Mouse (Mus musculus): Measurements from ENCODE around the gene Phlpp1. TPM values are rescaled to one million over a fixed set of nuclear protein-coding genes. Genes with fewer than 3 reads are reported as not detected.

Gene Phlpp1
- polyA plus RNA-seq, 1 experiment from 2014 or later: 8.8 TPM

DNA sequence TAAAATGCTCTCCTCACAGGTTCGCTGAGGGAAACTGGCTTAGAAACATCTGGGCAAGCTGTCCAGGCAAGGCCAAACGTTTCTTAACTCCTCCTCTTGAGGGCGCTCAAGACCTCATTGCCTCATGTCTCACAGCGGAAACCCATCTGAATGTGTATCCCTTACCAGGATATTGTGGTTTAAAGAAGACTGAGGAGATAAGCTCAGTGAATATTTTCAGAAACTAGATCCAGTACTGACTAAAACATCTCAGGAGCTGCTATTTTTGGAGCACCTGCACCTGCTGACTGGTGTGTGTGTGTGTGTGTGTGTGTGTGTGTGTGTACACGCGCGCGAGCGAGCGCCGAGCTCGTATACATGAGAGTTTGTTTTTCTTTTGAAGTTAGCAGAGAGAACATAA, 19.7 kb upstream of the Phlpp1 start:
- Histone ChIP-seq H3K36me3 (no peaks in the 10 kb centered on the region), H3K4me1 (no peaks in the 10 kb centered on the region), H3K4me2 (replicated peaks) (no peak overlapping the region), H3K27ac (no peak overlapping the region), H3K9ac (no peak overlapping the region), H3K27me3 (replicated peaks) (no peaks in the 10 kb centered on the region), H3K9me3 (no peaks in the 10 kb centered on the region), H3K4me3 (no peak overlapping the region)
- WGBS: 85% methylated on average over 12 of the region's 12 CpGs
- no peak for ATAC-seq (ENCODE audit: low FRiP score, low read depth)

DNA sequence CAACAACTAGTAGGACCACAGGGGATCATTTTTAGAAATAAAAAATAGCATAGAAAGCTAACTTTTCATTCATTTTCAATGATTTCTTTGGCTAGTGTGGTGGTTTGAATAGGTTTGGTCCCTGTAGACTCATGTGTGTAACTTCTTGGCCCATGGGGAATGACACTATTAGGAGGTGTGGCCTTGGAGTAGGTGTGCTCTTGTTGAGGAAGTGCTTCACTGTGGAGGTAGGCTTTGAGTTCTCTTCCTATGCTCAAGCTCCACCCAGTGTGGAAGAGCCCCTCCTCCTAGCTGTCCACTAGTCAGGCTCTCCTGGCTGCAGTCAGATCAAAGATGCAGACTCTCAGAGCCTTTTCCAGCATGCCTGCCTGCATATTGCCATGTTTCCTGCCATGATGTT, 18.8 kb upstream of the Phlpp1 start:
- no peaks in the 10 kb centered on the region for H3K4me1 ChIP-seq
- no peak overlapping the region for H3K4me3 ChIP-seq
- H3K27me3 ChIP-seq (replicated peaks): no peaks in the 10 kb centered on the region
- no peaks in the 10 kb centered on the region for H3K9me3 ChIP-seq
- no peaks in the 10 kb centered on the region for H3K36me3 ChIP-seq
- H3K4me2 ChIP-seq (replicated peaks): no peak overlapping the region
- H3K9ac ChIP-seq: no peak overlapping the region
- ATAC-seq (ENCODE audit: low FRiP score, low read depth): no peak
- no peak overlapping the region for H3K27ac ChIP-seq

DNA sequence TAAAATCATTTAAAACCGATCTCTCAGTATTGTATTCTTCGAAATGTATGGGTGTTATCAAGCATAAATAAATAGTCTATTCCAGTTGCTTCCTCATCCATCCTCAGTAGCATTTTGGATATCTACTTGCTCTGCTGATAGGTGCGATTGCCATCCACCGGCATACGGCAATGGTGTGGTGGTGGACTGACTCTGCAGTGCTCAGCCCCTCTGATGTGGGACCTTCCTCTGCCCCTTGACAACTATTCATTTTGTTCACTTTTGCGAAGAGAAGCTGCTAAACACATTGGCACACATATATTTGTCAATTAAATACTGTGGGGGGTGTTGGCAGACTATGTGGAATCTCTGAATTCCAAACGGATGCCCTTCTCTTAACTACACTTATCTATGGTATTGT, 17.0 kb upstream of the Phlpp1 start:
- 92% methylated on average over 7 of the region's 7 CpGs for WGBS
- H3K9me3 ChIP-seq: no peaks in the 10 kb centered on the region
- no peaks in the 10 kb centered on the region for H3K4me1 ChIP-seq
- H3K27me3 ChIP-seq (replicated peaks): no peaks in the 10 kb centered on the region
- H3K4me2 ChIP-seq (replicated peaks): no peak overlapping the region
- no peak overlapping the region for H3K27ac ChIP-seq
- H3K9ac ChIP-seq: no peak overlapping the region
- no peak overlapping the region for H3K4me3 ChIP-seq
- no peak for ATAC-seq (ENCODE audit: low FRiP score, low read depth)
- no peaks in the 10 kb centered on the region for H3K36me3 ChIP-seq

DNA sequence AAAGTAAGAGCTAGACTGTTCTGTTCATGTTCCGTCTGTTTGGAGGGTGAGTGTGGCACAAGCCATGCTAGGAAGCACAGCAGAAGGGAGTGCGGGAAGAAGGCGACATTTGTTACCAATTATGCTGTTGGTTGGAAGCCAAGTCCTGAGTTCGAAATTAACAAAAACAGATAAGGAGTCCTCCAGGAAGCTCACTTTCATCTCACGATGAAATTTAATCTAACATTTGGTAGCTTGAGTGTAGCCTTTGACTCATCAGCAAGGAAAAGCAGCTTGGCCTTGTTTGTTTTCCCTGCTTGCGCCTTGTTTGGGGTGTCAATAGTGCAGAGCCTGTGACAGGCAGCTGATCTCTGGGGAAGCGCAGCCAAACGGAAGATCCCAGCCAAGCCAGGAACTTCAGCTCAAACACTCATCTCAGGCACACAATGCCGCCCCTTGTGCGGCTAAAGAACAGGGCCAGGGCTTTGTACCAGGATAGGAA, 16.4 kb upstream of the Phlpp1 start:
- ATAC-seq (ENCODE audit: low FRiP score, low read depth): no peak
- Histone ChIP-seq H3K36me3 (no peaks in the 10 kb centered on the region), H3K4me2 (replicated peaks) (no peak overlapping the region), H3K9ac (no peak overlapping the region), H3K4me3 (no peak overlapping the region), H3K9me3 (no peaks in the 10 kb centered on the region), H3K27me3 (replicated peaks) (no peaks in the 10 kb centered on the region), H3K27ac (no peak overlapping the region), H3K4me1 (no peaks in the 10 kb centered on the region)
- WGBS: 67% methylated on average over 10 of the region's 10 CpGs

DNA sequence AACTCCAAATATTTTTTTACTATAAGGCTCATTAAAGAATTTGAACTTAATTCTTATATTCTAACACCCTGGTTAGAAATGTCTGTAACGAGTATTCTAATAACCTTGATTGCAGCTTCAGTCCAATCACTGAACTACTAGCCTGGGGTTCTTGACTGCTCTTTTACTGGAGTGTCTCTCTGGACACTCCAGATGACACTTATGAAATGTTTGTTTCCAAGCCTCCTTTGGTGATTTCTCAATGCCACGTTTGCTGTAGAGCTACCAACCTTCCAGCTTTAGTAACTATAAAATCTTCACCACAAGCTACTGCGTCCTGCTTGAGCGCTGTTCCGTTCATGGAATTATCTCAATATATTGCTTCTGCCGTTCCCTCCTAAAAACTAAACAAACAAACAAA, 15.8 kb upstream of the Phlpp1 start:
- no peak overlapping the region for H3K4me2 ChIP-seq (replicated peaks)
- no peaks in the 10 kb centered on the region for H3K9me3 ChIP-seq
- no peaks in the 10 kb centered on the region for H3K4me1 ChIP-seq
- no peak overlapping the region for H3K9ac ChIP-seq
- H3K36me3 ChIP-seq: no peaks in the 10 kb centered on the region
- H3K27ac ChIP-seq: no peak overlapping the region
- 90% methylated on average over 6 of the region's 6 CpGs for WGBS
- H3K27me3 ChIP-seq (replicated peaks): no peaks in the 10 kb centered on the region
- no peak overlapping the region for H3K4me3 ChIP-seq
- no peak for ATAC-seq (ENCODE audit: low FRiP score, low read depth)

DNA sequence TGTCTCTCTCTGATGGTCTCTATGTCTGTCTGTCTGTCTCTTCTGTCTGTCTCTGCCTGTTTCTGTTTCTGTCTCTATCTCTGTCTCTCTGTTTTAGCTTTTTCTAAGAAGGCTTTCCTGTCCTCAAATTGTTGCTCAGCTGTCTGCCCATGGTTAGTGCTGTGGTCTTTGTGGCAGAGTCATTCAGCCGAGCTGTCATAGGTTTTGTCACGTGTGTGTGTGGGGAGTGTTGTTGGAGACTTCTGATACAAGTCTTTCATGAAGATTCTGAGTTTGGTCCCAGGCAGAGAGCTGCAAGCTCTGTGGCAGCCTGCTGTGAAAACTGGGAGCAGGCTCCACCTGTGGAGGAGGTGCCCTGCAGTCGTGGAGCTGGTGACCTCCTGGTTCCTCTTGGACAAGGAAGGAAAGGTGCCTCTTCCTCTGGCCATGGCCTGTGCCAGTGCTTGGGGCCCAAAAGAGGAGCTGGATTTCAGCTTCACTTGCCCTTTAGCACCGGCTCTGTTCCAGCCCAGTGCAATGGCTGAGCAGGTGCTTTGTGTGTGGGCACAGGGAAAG, 13.5 kb upstream of the Phlpp1 start:
- Histone ChIP-seq H3K9me3 (no peaks in the 10 kb centered on the region), H3K27ac (no peak overlapping the region), H3K36me3 (no peaks in the 10 kb centered on the region), H3K4me3 (no peak overlapping the region), H3K4me2 (replicated peaks) (no peak overlapping the region), H3K27me3 (replicated peaks) (no peaks in the 10 kb centered on the region), H3K4me1 (no peaks in the 10 kb centered on the region), H3K9ac (no peak overlapping the region)
- 65% methylated on average over 4 of the region's 4 CpGs for WGBS
- ATAC-seq (ENCODE audit: low FRiP score, low read depth): no peak

DNA sequence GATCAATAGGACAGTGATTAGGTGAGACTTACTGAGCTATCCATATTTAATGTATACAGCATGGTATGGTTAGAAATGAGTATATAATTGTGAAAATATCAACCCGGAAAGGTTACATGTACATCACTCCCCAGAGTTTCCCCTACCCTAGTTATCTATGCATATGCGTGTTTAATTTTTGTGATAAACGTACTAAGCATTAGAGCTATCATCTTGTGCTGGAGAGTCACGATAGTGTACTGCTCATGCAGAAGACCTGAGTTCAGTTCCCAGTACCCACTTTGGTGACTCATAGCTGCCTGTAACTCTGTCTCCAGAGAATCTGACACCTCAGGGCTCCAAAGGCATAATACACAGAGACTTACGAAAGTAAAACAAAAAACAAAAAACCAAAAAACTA, 11.9 kb upstream of the Phlpp1 start:
- Histone ChIP-seq H3K27ac (no peak overlapping the region), H3K4me3 (no peak overlapping the region), H3K36me3 (no peaks in the 10 kb centered on the region), H3K9ac (no peak overlapping the region), H3K9me3 (no peaks in the 10 kb centered on the region), H3K4me1 (no peaks in the 10 kb centered on the region), H3K27me3 (replicated peaks) (no peaks in the 10 kb centered on the region), H3K4me2 (replicated peaks) (no peak overlapping the region)
- ATAC-seq (ENCODE audit: low FRiP score, low read depth): no peak
- WGBS: 96% methylated on average over 5 of the region's 5 CpGs

DNA sequence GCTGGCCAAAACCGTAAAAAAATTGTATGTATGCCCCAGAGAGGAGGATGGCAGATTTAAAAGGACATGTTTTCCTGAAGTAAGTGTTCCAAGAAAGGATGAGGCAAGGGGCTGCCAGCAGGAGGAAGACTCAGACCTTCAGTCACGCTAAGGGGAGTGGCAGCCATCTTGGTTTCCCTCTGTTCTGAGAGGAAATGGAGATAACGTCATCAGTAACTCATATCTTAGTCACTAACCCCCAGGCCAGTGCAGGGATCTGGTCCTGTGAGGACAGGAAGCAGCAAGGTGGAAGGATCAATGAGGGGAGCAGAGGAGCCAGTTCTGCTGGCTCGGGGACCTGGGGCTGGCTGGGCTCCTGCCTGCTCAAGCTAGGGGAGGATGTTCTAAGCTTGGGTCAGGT, 10.6 kb upstream of the Phlpp1 start:
- 86% methylated on average over 4 of the region's 4 CpGs for WGBS
- Histone ChIP-seq H3K27me3 (replicated peaks) (no peaks in the 10 kb centered on the region), H3K9ac (no peak overlapping the region), H3K4me1 (no peaks in the 10 kb centered on the region), H3K9me3 (no peaks in the 10 kb centered on the region), H3K27ac (no peak overlapping the region), H3K36me3 (no peaks in the 10 kb centered on the region), H3K4me3 (no peak overlapping the region), H3K4me2 (replicated peaks) (no peak overlapping the region)
- ATAC-seq (ENCODE audit: low FRiP score, low read depth): no peak

DNA sequence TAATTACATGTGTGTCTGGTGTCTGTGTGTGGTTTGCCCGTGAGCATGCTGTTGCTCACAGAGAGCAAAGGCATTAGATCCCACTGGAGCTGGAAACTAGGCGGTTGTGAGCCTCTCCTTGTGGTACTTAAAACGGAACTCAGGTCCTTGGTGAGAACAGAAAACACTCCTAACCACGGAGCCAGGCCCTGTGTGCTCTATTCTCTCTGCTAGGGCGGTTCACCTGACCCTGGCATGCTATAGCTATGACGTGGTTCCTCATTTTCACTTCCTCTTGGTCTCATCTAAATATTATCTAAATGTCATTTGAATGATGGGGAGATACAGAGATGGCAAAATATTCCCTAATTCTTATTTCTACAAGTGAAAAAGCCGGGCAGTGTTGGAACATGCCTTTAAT, 9.0 kb upstream of the Phlpp1 start:
- Histone ChIP-seq H3K27me3 (replicated peaks) (no peaks in the 10 kb centered on the region), H3K4me2 (replicated peaks) (no peak overlapping the region), H3K9ac (no peak overlapping the region), H3K4me1 (no peaks in the 10 kb centered on the region), H3K9me3 (no peaks in the 10 kb centered on the region), H3K27ac (no peak overlapping the region), H3K4me3 (no peak overlapping the region), H3K36me3 (no peaks in the 10 kb centered on the region)
- WGBS: 84% methylated on average over 7 of the region's 7 CpGs
- no peak for ATAC-seq (ENCODE audit: low FRiP score, low read depth)

DNA sequence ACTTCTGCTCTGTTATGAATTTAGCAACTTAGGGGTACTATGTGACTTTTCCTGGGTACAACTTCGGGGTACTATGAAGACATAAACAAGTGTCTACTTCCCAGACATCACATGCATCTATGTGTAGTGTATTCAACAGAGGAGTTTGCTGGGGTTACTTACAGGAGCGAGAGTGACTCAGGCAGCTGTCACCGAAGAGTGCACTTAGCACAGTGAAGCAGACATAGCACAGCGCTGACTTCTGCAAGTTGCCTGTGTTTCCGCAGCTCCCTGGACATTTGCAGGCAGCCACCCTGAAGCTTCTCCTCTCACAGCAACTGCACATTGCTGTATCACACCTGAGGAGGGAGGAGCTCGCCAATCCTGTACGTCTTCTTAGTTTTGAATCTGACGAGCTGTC, 8.2 kb upstream of the Phlpp1 start:
- Histone ChIP-seq H3K4me3 (no peak overlapping the region), H3K36me3 (no peaks in the 10 kb centered on the region), H3K4me2 (replicated peaks) (no peak overlapping the region), H3K4me1 (no peaks in the 10 kb centered on the region), H3K27ac (no peak overlapping the region), H3K9ac (no peak overlapping the region), H3K9me3 (no peaks in the 10 kb centered on the region), H3K27me3 (replicated peaks) (no peaks in the 10 kb centered on the region)
- ATAC-seq (ENCODE audit: low FRiP score, low read depth): no peak
- WGBS: 90% methylated on average over 8 of the region's 8 CpGs

DNA sequence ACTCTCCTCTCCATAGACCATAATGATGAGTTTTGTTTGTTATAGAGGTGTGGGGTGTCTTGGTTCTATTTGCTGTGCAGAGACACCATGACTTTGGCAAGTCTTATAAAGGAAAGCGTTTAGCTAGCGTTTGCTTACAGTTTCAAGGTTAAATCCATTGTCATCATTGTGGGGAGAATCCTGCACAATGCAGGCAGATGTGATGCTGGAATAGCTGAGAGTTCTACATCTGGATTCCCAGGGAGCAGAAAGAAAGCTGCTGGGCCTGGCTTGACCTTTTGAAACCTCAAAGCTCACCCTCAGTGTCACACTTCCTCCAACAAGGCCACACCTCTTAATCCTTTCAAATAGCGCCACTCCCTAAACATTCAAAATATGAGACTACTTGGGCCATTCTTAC, 7.4 kb upstream of the Phlpp1 start:
- no peak overlapping the region for H3K4me3 ChIP-seq
- H3K4me2 ChIP-seq (replicated peaks): no peak overlapping the region
- H3K27me3 ChIP-seq (replicated peaks): no peaks in the 10 kb centered on the region
- ATAC-seq (ENCODE audit: low FRiP score, low read depth): no peak
- H3K9me3 ChIP-seq: no peaks in the 10 kb centered on the region
- 91% methylated on average over 3 of the region's 3 CpGs for WGBS
- H3K36me3 ChIP-seq: no peaks in the 10 kb centered on the region
- H3K9ac ChIP-seq: no peak overlapping the region
- H3K4me1 ChIP-seq: no peaks in the 10 kb centered on the region
- no peak overlapping the region for H3K27ac ChIP-seq

DNA sequence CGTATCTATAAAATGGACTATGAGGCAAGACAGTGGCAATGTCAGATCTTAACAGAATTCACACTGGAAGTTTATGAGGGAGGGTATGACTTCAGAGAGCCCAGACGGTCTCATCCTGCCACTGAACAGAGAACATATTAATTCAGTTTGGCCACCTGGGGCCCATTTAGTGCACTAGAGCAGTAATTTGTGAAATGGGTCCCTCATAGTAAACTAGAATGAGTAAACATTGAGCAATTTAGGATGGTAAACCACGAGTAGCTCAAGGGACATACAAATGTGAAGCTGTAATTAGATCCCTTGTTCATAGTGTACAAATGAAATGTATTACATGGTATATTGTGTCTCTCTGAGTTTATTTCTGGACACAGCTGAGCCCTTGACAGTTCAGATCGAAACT, 3.6 kb upstream of the Phlpp1 start:
- 33% methylated on average over 4 of the region's 4 CpGs for WGBS
- no peak overlapping the region for H3K4me3 ChIP-seq
- no peak overlapping the region for H3K27ac ChIP-seq
- no peaks in the 10 kb centered on the region for H3K4me1 ChIP-seq
- ATAC-seq (ENCODE audit: low FRiP score, low read depth): no peak
- no peaks in the 10 kb centered on the region for H3K36me3 ChIP-seq
- H3K4me2 ChIP-seq (replicated peaks): no peak overlapping the region
- H3K9me3 ChIP-seq: no peaks in the 10 kb centered on the region
- H3K27me3 ChIP-seq (replicated peaks): no peaks in the 10 kb centered on the region
- H3K9ac ChIP-seq: no peak overlapping the region

DNA sequence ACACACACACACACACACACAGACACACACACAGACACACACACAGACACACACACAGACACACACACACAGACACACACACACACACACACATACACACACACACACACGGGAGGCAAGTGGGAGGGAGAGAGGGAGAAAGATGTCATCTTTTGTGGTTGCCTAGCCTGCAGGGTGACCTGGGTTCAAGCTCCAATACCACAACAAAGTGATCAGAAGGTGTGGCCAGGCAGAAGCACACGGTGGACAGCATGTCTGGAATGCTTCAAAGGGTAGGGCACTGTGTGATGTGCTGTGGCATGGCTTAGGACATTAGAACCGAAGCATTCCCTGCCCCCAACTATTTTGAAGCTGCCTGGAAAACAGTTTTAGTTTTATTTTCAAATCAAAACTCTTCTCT, 2.8 kb upstream of the Phlpp1 start:
- no peak for ATAC-seq (ENCODE audit: low FRiP score, low read depth)
- Histone ChIP-seq H3K9ac (no peak overlapping the region), H3K36me3 (no peaks in the 10 kb centered on the region), H3K27me3 (replicated peaks) (no peaks in the 10 kb centered on the region), H3K4me1 (peaks cover 6% of the 10 kb centered on the region; the same call in 1 of the 2 replicates), H3K9me3 (no peaks in the 10 kb centered on the region), H3K4me3 (no peak overlapping the region), H3K4me2 (replicated peaks) (no peak overlapping the region), H3K27ac (no peak overlapping the region)
- WGBS: 52% methylated on average over 3 of the region's 3 CpGs

Data from neural tube, embryonic 12.5 days (tissue).